Mouse (Mus musculus): Measurements from ENCODE around the gene Gsk3a. TPM values are rescaled to one million over a fixed set of nuclear protein-coding genes. Genes with fewer than 3 reads are reported as not detected.
A peak's percentile ranks its signal among the peaks of the same experiment; 100 is the strongest.

The Gsk3a gene
- total RNA-seq (2014; rRNA removed): 150 and 154 TPM in 2 replicates
- polyA plus RNA-seq (2015; fragmentation: Nextera tagmentation; extraction: Ambion mirVana): 21.0 and 21.5 TPM in 2 replicates

GRCm38 (mm10) chr7:25237249-25238014 lies at the start of gene Gsk3a:
Gene Gsk3a (minus strand): TSS chr7:25237851.
- Histone ChIP-seq H3K4me3 (ENCODE audit: low read depth, low read length) (peak within 1 kb of the TSS; percentile 76), H3K27ac (ENCODE audit: low read depth, low read length) (peak within 1 kb of the TSS; percentile 81), H3K36me3 (ENCODE audit: insufficient read depth) (peaks cover 28% of the 10 kb centered on the region), H3K9me3 (ENCODE audit: low read length) (no peaks in the 10 kb centered on the region), H3K4me2 (ENCODE audit: low read depth) (peak within 1 kb of the TSS; percentile 69), H3K4me1 (ENCODE audit: insufficient read depth) (peaks cover 11% of the 10 kb centered on the region), H3K9ac (peak within 1 kb of the TSS; percentile 96), H3K27me3 (ENCODE audit: insufficient read depth, low read length) (no peaks in the 10 kb centered on the region)
- WGBS: 0% methylated on average over 62 of the region's 76 CpGs
- ATAC-seq (peak; percentile 86), DNase-seq (peak; percentile 98)
- no peak for TF ChIP-seq CTCF (IDR thresholded peaks at IDR 0.05; ENCODE audit: low read depth)

GRCm38 (mm10) chr7:25286989-25287388 lies 49.3 kb upstream of the Gsk3a start:
- Histone ChIP-seq H3K9me3 (ENCODE audit: low read length) (no peaks in the 10 kb centered on the region), H3K36me3 (ENCODE audit: insufficient read depth) (peaks cover 74% of the 10 kb centered on the region), H3K27ac (ENCODE audit: low read depth, low read length) (no peak overlapping the region), H3K4me3 (ENCODE audit: low read depth, low read length) (no peak overlapping the region), H3K27me3 (ENCODE audit: insufficient read depth, low read length) (no peaks in the 10 kb centered on the region), H3K4me2 (ENCODE audit: low read depth) (no peak overlapping the region), H3K4me1 (ENCODE audit: insufficient read depth) (peaks cover 15% of the 10 kb centered on the region), H3K9ac (no peak overlapping the region)
- peak; percentile 41 for TF ChIP-seq CTCF (IDR thresholded peaks at IDR 0.05; ENCODE audit: low read depth)
- DNase-seq: no peak
- no peak for ATAC-seq
- WGBS: 79% methylated on average over 8 of the region's 8 CpGs

- Histone ChIP-seq H3K27ac (ENCODE audit: low read depth, low read length) (no peak overlapping the region), H3K4me2 (ENCODE audit: low read depth) (no peak overlapping the region), H3K27me3 (ENCODE audit: insufficient read depth, low read length) (no peaks in the 10 kb centered on the region), H3K9ac (no peak overlapping the region), H3K36me3 (ENCODE audit: insufficient read depth) (peaks cover 61% of the 10 kb centered on the region), H3K4me1 (ENCODE audit: insufficient read depth) (peaks cover 24% of the 10 kb centered on the region), H3K4me3 (ENCODE audit: low read depth, low read length) (no peak overlapping the region), H3K9me3 (ENCODE audit: low read length) (no peaks in the 10 kb centered on the region)
- WGBS: 77% methylated on average over 20 of the region's 20 CpGs
- TF ChIP-seq CTCF (IDR thresholded peaks at IDR 0.05; ENCODE audit: low read depth): no peak
- ATAC-seq (no peak), DNase-seq (no peak)
These were observed 48.0 kb upstream of the Gsk3a start for GRCm38 (mm10) chr7:25285511-25286238.

GRCm38 (mm10) chr7:25284766-25285165 lies 47.1 kb upstream of the Gsk3a start:
- H3K9ac ChIP-seq: no peak overlapping the region

GRCm38 (mm10) chr7:25284171-25284570 lies 46.5 kb upstream of the Gsk3a start:
- H3K9me3 ChIP-seq (ENCODE audit: low read length): no peaks in the 10 kb centered on the region
- peak overlapping the region; percentile 77; the same call in 1 of the 2 replicates for H3K4me3 ChIP-seq (ENCODE audit: low read depth, low read length)
- peak overlapping the region; percentile 72; the same call in 1 of the 2 replicates for H3K9ac ChIP-seq
- peaks cover 33% of the 10 kb centered on the region for H3K4me1 ChIP-seq (ENCODE audit: insufficient read depth)
- H3K4me2 ChIP-seq (ENCODE audit: low read depth): peak overlapping the region; percentile 94
- ATAC-seq (no peak), DNase-seq (no peak)
- 57% methylated on average over 2 of the region's 2 CpGs for WGBS
- TF ChIP-seq CTCF (IDR thresholded peaks at IDR 0.05; ENCODE audit: low read depth): no peak
- H3K27me3 ChIP-seq (ENCODE audit: insufficient read depth, low read length): no peaks in the 10 kb centered on the region
- peaks cover 45% of the 10 kb centered on the region for H3K36me3 ChIP-seq (ENCODE audit: insufficient read depth)
- H3K27ac ChIP-seq (ENCODE audit: low read depth, low read length): no peak overlapping the region

More at GRCm38 (mm10) chr7:25284766-25285165, 47.1 kb upstream of the Gsk3a start:
- TF ChIP-seq CTCF (IDR thresholded peaks at IDR 0.05; ENCODE audit: low read depth): no peak
- no peak for ATAC-seq
- H3K27ac ChIP-seq (ENCODE audit: low read depth, low read length): no peak overlapping the region
- H3K9me3 ChIP-seq (ENCODE audit: low read length): no peaks in the 10 kb centered on the region
- no peaks in the 10 kb centered on the region for H3K27me3 ChIP-seq (ENCODE audit: insufficient read depth, low read length)
- 45% methylated on average over 5 of the region's 5 CpGs for WGBS
- no peak overlapping the region for H3K4me3 ChIP-seq (ENCODE audit: low read depth, low read length)
- peaks cover 33% of the 10 kb centered on the region for H3K4me1 ChIP-seq (ENCODE audit: insufficient read depth)
- peak overlapping the region; percentile 94 for H3K4me2 ChIP-seq (ENCODE audit: low read depth)
- no peak for DNase-seq
- H3K36me3 ChIP-seq (ENCODE audit: insufficient read depth): peaks cover 51% of the 10 kb centered on the region

GRCm38 (mm10) chr7:25283637-25284036 lies 46.0 kb upstream of the Gsk3a start:
- DNase-seq: no peak
- Histone ChIP-seq H3K27me3 (ENCODE audit: insufficient read depth, low read length) (no peaks in the 10 kb centered on the region), H3K27ac (ENCODE audit: low read depth, low read length) (peak overlapping the region; percentile 99), H3K4me1 (ENCODE audit: insufficient read depth) (peaks cover 33% of the 10 kb centered on the region), H3K4me3 (ENCODE audit: low read depth, low read length) (peak overlapping the region; percentile 77), H3K9ac (peak overlapping the region; percentile 72), H3K36me3 (ENCODE audit: insufficient read depth) (peaks cover 40% of the 10 kb centered on the region), H3K4me2 (ENCODE audit: low read depth) (peak overlapping the region; percentile 94), H3K9me3 (ENCODE audit: low read length) (no peaks in the 10 kb centered on the region)
- no peak for TF ChIP-seq CTCF (IDR thresholded peaks at IDR 0.05; ENCODE audit: low read depth)
- 18% methylated on average over 5 of the region's 5 CpGs for WGBS
- no peak for ATAC-seq
